Mouse (Mus musculus): ENCODE data around the gene Fbxo41. TPM values are rescaled to one million over a fixed set of nuclear protein-coding genes. Genes with fewer than 3 reads are reported as not detected.

The Fbxo41 gene
- polyA plus RNA-seq, 1 experiment: not detected

DNA sequence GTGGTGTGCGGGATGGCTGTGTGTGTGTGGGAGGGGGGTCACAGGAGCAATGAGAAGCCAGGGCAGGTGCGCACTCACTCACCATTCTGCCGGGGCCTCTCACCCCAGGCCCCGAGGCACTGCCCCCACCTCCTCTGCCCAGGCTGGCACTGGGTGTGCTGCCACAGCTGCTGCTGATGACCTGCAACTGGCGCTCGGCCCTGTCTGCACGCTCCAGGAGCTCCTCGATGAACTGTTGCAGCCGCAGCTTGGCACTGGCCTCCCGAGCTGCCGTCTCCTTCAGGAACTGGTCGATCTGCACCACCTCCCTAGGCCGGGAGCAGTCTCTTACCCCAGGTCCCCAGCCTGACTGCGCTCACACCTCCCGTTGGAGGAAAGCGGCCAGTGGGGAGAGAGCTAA lies 22.1 kb downstream of the Fbxo41 start:
- peaks cover 48% of the 10 kb centered on the region for H3K27me3 ChIP-seq (ENCODE audit: control insufficient read depth)
- no peak overlapping the region for H3K4me3 ChIP-seq (replicated peaks)
- H3K4me1 ChIP-seq (ENCODE audit: control insufficient read depth): no peaks in the 10 kb centered on the region
- TF ChIP-seq GATA1 (IDR thresholded peaks at IDR 0.05; ENCODE audit: low read length) (no peak), TAL1 (IDR thresholded peaks at IDR 0.05; ENCODE audit: low read length) (no peak)
- H3K9me3 ChIP-seq (ENCODE audit: control insufficient read depth, low read length): peaks cover 2% of the 10 kb centered on the region; the same call in 1 of the 2 replicates
- no peaks in the 10 kb centered on the region for H3K36me3 ChIP-seq (ENCODE audit: control insufficient read depth)

DNA sequence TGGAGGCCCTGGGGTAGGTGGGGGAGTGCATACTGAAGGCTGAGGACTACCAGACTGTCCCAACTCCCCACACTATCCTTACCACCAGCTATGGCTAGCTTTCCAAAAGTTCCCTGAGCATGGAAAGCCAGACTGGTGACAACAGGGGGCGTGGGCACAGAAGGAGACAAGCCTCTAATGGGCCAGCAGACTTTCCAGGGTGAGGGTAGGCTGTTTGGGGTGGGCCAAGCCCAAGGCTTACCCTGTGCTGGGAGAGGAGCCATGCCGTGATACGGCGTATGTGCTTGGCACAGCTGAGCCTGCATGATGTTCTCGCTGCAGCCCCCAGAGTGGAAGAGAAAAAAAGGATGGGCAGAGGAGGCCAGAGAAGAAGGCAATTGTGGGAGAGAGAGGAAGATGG lies 22.8 kb downstream of the Fbxo41 start:
- peaks cover 41% of the 10 kb centered on the region for H3K27me3 ChIP-seq (ENCODE audit: control insufficient read depth)
- peaks cover 2% of the 10 kb centered on the region; the same call in 1 of the 2 replicates for H3K9me3 ChIP-seq (ENCODE audit: control insufficient read depth, low read length)
- no peak overlapping the region for H3K4me3 ChIP-seq (replicated peaks)
- TF ChIP-seq TAL1 (IDR thresholded peaks at IDR 0.05; ENCODE audit: low read length) (no peak), GATA1 (IDR thresholded peaks at IDR 0.05; ENCODE audit: low read length) (no peak)
- H3K4me1 ChIP-seq (ENCODE audit: control insufficient read depth): no peaks in the 10 kb centered on the region
- H3K36me3 ChIP-seq (ENCODE audit: control insufficient read depth): no peaks in the 10 kb centered on the region

DNA sequence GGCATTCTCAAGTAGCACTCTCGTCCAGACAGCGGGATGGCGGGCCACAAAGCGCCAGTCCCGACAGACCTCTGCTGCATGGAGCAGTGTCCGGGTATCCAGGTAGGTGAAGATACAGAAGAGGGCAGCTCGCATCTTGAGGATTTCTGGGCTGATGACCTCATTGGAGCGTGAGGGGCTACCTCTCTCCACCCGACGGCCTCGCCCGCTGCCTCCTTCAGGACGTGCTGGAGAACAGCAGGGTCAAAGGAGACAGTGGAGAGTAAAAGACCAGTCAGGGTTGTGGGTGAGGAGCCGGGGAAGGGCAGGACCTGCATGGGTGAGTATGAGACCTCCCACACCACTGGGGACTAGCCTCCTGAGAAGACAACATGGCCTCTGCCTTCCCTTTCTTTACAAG lies 24.4 kb downstream of the Fbxo41 start:
- H3K4me1 ChIP-seq (ENCODE audit: control insufficient read depth): no peaks in the 10 kb centered on the region
- TF ChIP-seq GATA1 (IDR thresholded peaks at IDR 0.05; ENCODE audit: low read length) (no peak), TAL1 (IDR thresholded peaks at IDR 0.05; ENCODE audit: low read length) (no peak)
- peaks cover 25% of the 10 kb centered on the region for H3K27me3 ChIP-seq (ENCODE audit: control insufficient read depth)
- peaks cover 2% of the 10 kb centered on the region; the same call in 1 of the 2 replicates for H3K9me3 ChIP-seq (ENCODE audit: control insufficient read depth, low read length)
- H3K36me3 ChIP-seq (ENCODE audit: control insufficient read depth): no peaks in the 10 kb centered on the region
- no peak overlapping the region for H3K4me3 ChIP-seq (replicated peaks)

DNA sequence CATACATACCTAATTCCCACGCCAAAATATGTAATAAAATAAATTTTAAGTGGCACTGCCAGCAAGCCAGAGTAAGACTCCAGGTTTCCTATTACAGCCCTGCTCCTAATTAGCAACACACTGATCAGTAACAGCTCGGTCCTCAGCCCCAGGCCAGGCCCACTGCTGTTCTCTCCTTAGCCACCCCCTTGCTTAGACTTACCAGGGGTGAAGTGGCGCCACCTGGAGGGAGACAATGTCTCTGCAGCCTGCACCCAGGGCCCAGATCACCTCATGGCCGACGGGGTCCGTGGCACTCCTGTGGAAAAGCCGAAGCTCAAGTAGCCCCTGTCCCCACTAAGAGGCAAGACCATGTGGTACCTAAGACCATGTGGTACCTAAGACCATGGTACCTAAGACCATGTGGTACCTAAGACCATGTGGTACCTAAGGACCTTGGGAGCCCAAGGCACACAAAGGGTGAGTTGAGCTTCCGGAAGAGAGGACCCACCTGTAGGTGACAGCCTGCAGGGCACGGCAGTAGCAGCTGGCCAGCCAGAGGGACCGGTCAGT lies 25.4 kb downstream of the Fbxo41 start:
- no peak overlapping the region for H3K4me3 ChIP-seq (replicated peaks)
- no peaks in the 10 kb centered on the region for H3K36me3 ChIP-seq (ENCODE audit: control insufficient read depth)
- H3K9me3 ChIP-seq (ENCODE audit: control insufficient read depth, low read length): peaks cover 2% of the 10 kb centered on the region; the same call in 1 of the 2 replicates
- H3K27me3 ChIP-seq (ENCODE audit: control insufficient read depth): peaks cover 21% of the 10 kb centered on the region
- no peaks in the 10 kb centered on the region for H3K4me1 ChIP-seq (ENCODE audit: control insufficient read depth)
- TF ChIP-seq GATA1 (IDR thresholded peaks at IDR 0.05; ENCODE audit: low read length) (no peak), TAL1 (IDR thresholded peaks at IDR 0.05; ENCODE audit: low read length) (no peak)

DNA sequence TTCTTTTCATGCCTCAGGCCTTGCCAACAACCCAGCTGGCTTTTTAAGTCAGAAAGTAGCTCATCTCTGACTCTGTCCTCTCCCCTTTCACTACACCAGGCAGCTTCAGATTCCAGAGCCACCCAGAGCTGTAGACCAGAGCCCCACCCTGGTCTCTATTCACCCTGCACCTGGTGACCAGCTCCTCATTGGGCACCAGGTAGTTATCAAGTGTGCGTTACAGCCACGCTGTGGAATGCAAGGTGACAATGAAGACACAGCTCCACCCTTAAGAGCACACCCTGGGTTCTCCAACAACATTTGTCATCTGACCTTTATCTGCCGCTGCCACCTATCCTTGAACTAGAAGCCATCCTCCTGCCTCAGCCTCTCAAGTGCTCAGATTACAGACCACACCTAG lies 27.2 kb downstream of the Fbxo41 start:
- no peak for TF ChIP-seq TAL1 (IDR thresholded peaks at IDR 0.05; ENCODE audit: low read length)
- no peak for TF ChIP-seq GATA1 (IDR thresholded peaks at IDR 0.05; ENCODE audit: low read length)
- Histone ChIP-seq H3K4me3 (replicated peaks) (no peak overlapping the region), H3K9me3 (ENCODE audit: control insufficient read depth, low read length) (no peaks in the 10 kb centered on the region), H3K27me3 (ENCODE audit: control insufficient read depth) (peaks cover 11% of the 10 kb centered on the region), H3K36me3 (ENCODE audit: control insufficient read depth) (no peaks in the 10 kb centered on the region), H3K4me1 (ENCODE audit: control insufficient read depth) (no peaks in the 10 kb centered on the region)

DNA sequence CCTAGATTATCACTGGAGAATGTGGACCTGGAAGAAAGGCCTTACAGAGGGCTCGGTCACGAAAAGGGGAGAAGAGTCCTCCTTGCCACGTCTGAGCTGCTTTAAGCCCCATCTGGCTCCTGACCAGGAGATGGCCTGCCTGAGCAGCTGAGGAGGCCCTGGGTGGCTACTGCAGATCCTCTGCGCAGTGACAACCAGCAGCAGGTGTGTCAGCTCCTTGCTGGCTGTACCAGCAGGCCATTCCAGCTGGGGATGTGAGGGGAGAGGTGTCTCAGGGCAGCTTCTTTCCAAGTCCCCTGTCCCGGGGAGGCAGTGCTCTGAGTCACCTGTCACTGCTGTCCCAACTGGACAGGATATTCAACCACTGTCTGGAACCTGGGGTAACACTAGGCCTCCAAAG lies 30.3 kb downstream of the Fbxo41 start:
- Histone ChIP-seq H3K27me3 (ENCODE audit: control insufficient read depth) (peaks cover 2% of the 10 kb centered on the region), H3K4me3 (replicated peaks) (no peak overlapping the region), H3K4me1 (ENCODE audit: control insufficient read depth) (no peaks in the 10 kb centered on the region), H3K36me3 (ENCODE audit: control insufficient read depth) (peaks cover 26% of the 10 kb centered on the region), H3K9me3 (ENCODE audit: control insufficient read depth, low read length) (no peaks in the 10 kb centered on the region)
- TF ChIP-seq TAL1 (IDR thresholded peaks at IDR 0.05; ENCODE audit: low read length) (no peak), GATA1 (IDR thresholded peaks at IDR 0.05; ENCODE audit: low read length) (no peak)

DNA sequence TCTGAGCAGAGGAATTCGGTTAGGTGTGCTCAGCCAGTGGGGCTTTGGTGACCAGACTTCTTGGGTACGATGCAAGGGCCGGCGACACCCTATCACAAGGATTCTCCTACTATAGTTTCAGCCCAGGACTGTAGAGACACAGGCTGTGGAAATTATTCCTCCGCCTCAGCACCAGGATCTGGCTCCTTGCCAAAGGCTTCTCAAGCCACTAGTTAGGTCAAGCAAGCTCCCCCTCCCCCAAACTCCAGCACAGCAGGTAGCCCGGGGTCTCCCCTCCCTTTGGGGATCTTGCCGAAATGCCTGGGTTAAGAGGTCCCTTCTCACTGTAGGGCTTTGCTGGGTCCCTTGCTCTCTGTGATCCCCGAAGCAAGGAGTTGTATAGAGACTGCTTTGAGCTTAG lies 30.8 kb downstream of the Fbxo41 start:
- Histone ChIP-seq H3K36me3 (ENCODE audit: control insufficient read depth) (peaks cover 32% of the 10 kb centered on the region), H3K9me3 (ENCODE audit: control insufficient read depth, low read length) (no peaks in the 10 kb centered on the region), H3K4me3 (replicated peaks) (no peak overlapping the region), H3K4me1 (ENCODE audit: control insufficient read depth) (no peaks in the 10 kb centered on the region), H3K27me3 (ENCODE audit: control insufficient read depth) (no peaks in the 10 kb centered on the region; the same call in 1 of the 2 replicates)
- no peak for TF ChIP-seq TAL1 (IDR thresholded peaks at IDR 0.05; ENCODE audit: low read length)
- TF ChIP-seq GATA1 (IDR thresholded peaks at IDR 0.05; ENCODE audit: low read length): no peak

DNA sequence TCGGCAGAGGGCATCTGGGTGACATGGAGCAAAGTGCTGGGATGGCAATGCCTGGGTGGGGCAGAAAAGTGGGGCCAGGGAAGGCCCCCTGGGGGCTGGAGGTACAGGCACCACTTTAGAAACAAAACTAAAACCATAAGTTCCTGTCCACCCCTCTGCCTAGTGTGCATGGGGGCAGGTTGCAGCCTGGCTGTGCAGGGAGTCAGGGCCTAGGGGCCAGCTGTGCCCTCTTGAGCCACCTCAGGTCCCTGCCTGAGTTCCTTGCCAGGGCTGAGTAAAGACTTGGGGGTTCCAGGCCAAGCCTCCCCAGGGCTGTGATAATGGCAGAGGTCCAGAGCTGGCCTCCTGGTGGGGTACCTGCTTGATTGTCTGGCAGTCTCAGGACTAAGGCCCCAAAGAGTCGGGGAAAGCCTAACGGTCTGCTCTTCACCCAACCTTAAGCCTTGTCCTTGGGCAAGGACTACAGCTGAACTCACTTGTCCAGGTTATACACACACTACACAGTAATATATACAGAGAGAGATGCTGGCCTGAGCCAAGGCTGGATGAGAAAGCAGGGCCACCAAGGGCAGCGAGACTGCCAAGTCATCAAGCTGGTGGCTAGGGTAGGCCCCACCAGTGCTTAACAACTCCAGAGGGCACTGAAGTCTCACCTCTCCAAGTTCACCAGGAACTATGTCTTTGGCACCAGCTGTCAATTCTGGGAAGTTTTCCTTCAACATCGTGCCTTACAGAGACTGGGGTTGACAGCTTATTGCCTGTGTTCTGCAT lies 32.9 kb downstream of the Fbxo41 start:
- Histone ChIP-seq H3K36me3 (ENCODE audit: control insufficient read depth) (peaks cover 53% of the 10 kb centered on the region), H3K27me3 (ENCODE audit: control insufficient read depth) (no peaks in the 10 kb centered on the region; the same call in 1 of the 2 replicates), H3K9me3 (ENCODE audit: control insufficient read depth, low read length) (no peaks in the 10 kb centered on the region), H3K4me1 (ENCODE audit: control insufficient read depth) (no peaks in the 10 kb centered on the region), H3K4me3 (replicated peaks) (no peak overlapping the region)
- TF ChIP-seq GATA1 (IDR thresholded peaks at IDR 0.05; ENCODE audit: low read length): no peak
- no peak for TF ChIP-seq TAL1 (IDR thresholded peaks at IDR 0.05; ENCODE audit: low read length)

DNA sequence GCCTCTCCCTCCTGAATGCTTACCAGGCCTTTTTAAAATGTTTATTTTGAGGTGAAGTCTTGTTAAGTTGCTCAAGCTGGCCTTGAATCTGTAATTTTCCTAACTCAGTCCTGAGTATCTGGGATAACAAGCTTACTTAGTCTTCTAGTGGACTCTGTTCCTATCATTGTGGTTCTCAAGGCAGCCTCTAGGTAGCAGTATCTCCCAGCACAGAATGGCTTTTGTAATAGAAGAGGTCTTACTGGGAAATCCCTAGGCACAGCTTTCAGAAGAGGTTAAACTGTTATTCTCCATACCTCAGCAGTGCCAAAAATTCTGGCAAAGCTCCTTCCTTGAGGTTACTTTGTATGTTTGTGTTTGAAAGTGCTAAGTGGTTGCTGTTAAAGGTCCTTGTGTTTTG lies 37.4 kb downstream of the Fbxo41 start:
- H3K27me3 ChIP-seq (ENCODE audit: control insufficient read depth): no peaks in the 10 kb centered on the region
- TF ChIP-seq GATA1 (IDR thresholded peaks at IDR 0.05; ENCODE audit: low read length): no peak
- TF ChIP-seq TAL1 (IDR thresholded peaks at IDR 0.05; ENCODE audit: low read length): no peak
- H3K4me3 ChIP-seq (replicated peaks): no peak overlapping the region
- H3K9me3 ChIP-seq (ENCODE audit: control insufficient read depth, low read length): no peaks in the 10 kb centered on the region
- peaks cover 98% of the 10 kb centered on the region for H3K36me3 ChIP-seq (ENCODE audit: control insufficient read depth)
- H3K4me1 ChIP-seq (ENCODE audit: control insufficient read depth): no peaks in the 10 kb centered on the region

All from erythroblast, embryonic 14.5 days (primary cell).